Comparison of ENCODE assay signal across 8 mouse cellular contexts in the genomic region with DNA sequence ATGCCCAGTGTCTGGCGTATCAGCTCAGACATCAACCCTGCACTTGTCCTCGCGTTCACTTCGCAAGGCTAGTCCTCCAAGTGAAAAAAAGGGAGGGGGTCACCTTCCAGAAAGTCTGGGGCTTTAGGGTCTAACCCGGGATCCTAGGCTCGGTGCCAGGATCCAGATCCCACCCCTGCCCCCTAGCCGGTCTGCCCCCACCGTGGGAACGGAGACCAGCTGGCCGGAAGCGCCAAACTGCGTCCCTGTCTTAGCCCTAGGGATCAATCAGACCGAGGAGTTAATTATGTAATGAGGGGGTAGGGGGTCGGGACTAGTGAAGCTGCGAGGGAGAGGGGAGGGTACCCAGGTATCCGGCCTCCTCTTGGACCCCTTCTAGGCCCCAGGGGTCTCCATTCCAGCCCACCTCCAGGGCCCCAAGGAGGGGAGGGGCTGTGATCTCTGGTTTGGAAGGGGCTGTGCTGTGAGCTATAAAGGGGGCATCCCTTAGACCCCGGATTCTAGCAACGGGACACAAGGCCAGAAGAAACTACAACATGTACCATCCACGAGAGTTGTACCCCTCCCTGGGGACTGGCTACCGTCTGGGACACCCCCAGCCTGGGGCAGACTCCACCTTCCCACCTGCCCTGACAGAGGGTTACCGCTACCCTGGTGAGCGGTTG. TPM values are rescaled to one million over a fixed set of nuclear protein-coding genes. Genes with fewer than 3 reads are reported as not detected.
DNase-seq lines count a peak whose midpoint lies in the region; ATAC-seq and TF ChIP-seq lines count a peak whose summit lies in the region.

Gene Tbx6 (plus strand): TSS at position 513 of the 665 bp plus-strand sequence.

- no peak for TF ChIP-seq CTCF in kidney, postnatal 0 days (IDR thresholded peaks at IDR 0.05; ENCODE audit: low read depth)

- no peaks in the 10 kb centered on the region for H3K27me3 ChIP-seq in kidney, postnatal 0 days (ENCODE audit: insufficient read depth, low read length)
- H3K27me3 ChIP-seq in embryonic facial prominence, embryonic 10.5 days (replicated peaks; ENCODE audit: low read depth, poor library complexity, severe bottlenecking) = no peaks in the 10 kb centered on the region
- no peaks in the 10 kb centered on the region for H3K27me3 ChIP-seq in hindbrain, embryonic 11.5 days (ENCODE audit: control insufficient read depth, insufficient read depth, low read length)

- H3K9me3 ChIP-seq in kidney, postnatal 0 days (replicated peaks; ENCODE audit: low read length) = no peaks in the 10 kb centered on the region
- H3K9me3 ChIP-seq in embryonic facial prominence, embryonic 10.5 days = no peaks in the 10 kb centered on the region
- no peaks in the 10 kb centered on the region for H3K9me3 ChIP-seq in hindbrain, embryonic 11.5 days (ENCODE audit: control insufficient read depth, low read length)

- H3K36me3 ChIP-seq in kidney, postnatal 0 days (ENCODE audit: insufficient read depth, low read length) = peaks cover 26% of the 10 kb centered on the region
- H3K36me3 ChIP-seq in embryonic facial prominence, embryonic 10.5 days (replicated peaks) = peaks cover 41% of the 10 kb centered on the region
- H3K36me3 ChIP-seq in hindbrain, embryonic 11.5 days (ENCODE audit: control insufficient read depth, insufficient read depth, low read length) = peaks cover 7% of the 10 kb centered on the region; the same call in 1 of the 2 replicates

- 0 out of 2 replicates have a peak, but pooled peaks have one; percentile 2 for ATAC-seq in kidney, postnatal 0 days (replicated peaks; ENCODE audit: low FRiP score, low read depth)
- peak; percentile 30 for ATAC-seq in hindbrain, embryonic 11.5 days (ENCODE audit: low FRiP score)

- peaks cover 24% of the 10 kb centered on the region for H3K4me1 ChIP-seq in kidney, postnatal 0 days (replicated peaks; ENCODE audit: insufficient read depth, low read length)
- peaks cover 65% of the 10 kb centered on the region for H3K4me1 ChIP-seq in embryonic facial prominence, embryonic 10.5 days
- peaks cover 5% of the 10 kb centered on the region for H3K4me1 ChIP-seq in hindbrain, embryonic 11.5 days (replicated peaks; ENCODE audit: control insufficient read depth, insufficient read depth, low read length)

- peak; percentile 27 for DNase-seq in kidney, postnatal 0 days (ENCODE audit: low spot score)
- DNase-seq in kidney, adult 11 months = no peak
- peak; percentile 58 for DNase-seq in embryonic facial prominence, embryonic 10.5 days (ENCODE audit: low spot score)
- no peak for DNase-seq in hindbrain, embryonic 11.5 days (ENCODE audit: low spot score)
- DNase-seq in lung, postnatal 10 days = peak; percentile 64
- DNase-seq in ovary, postnatal 10 days (ENCODE audit: low spot score) = no peak
- no peak for DNase-seq in right cerebral cortex, adult 18-20 months
- no peak for DNase-seq in layer of hippocampus, postnatal 36 days

- H3K4me2 ChIP-seq in kidney, postnatal 0 days (ENCODE audit: low read length) = peak within 1 kb of the TSS; percentile 76
- H3K4me2 ChIP-seq in hindbrain, embryonic 11.5 days (replicated peaks; ENCODE audit: low read depth, low read length) = peak within 1 kb of the TSS; percentile 92

- H3K9ac ChIP-seq in kidney, postnatal 0 days (ENCODE audit: low read depth, low read length) = peak within 1 kb of the TSS; percentile 59
- peak within 1 kb of the TSS; percentile 34 for H3K9ac ChIP-seq in hindbrain, embryonic 11.5 days (ENCODE audit: low read depth, low read length)

- no peak within 1 kb of the TSS for H3K27ac ChIP-seq in kidney, postnatal 0 days
- H3K27ac ChIP-seq in embryonic facial prominence, embryonic 10.5 days (replicated peaks) = peak within 1 kb of the TSS; percentile 84
- H3K27ac ChIP-seq in hindbrain, embryonic 11.5 days (ENCODE audit: low read depth, low read length) = peak within 1 kb of the TSS; percentile 77

- peak within 1 kb of the TSS; percentile 33 for H3K4me3 ChIP-seq in kidney, postnatal 0 days (replicated peaks; ENCODE audit: low read depth, low read length)
- peak within 1 kb of the TSS; percentile 62 for H3K4me3 ChIP-seq in embryonic facial prominence, embryonic 10.5 days
- H3K4me3 ChIP-seq in hindbrain, embryonic 11.5 days (ENCODE audit: low read depth, low read length) = peak within 1 kb of the TSS; percentile 43

- WGBS in kidney, postnatal 0 days = 5% methylated on average over 22 of the region's 22 CpGs
- 6% methylated on average over 22 of the region's 22 CpGs for WGBS in embryonic facial prominence, embryonic 10.5 days
- 7% methylated on average over 22 of the region's 22 CpGs for WGBS in hindbrain, embryonic 11.5 days

RNA-seq across cellular contexts. Expression of gene Tbx6, which starts in this region (rescaled TPM):
- 0.21 and 0.26 TPM in 2 replicates for polyA plus RNA-seq in kidney, postnatal 0 days (2015; fragmentation: Nextera tagmentation; extraction: Ambion mirVana)
- polyA plus RNA-seq in embryonic facial prominence, embryonic 10.5 days (2016; fragmentation: Nextera tagmentation; extraction: Ambion mirVana) = 0.36 and 0.60 TPM in 2 replicates
- 0.25 and 0.79 TPM in 2 replicates for polyA plus RNA-seq in hindbrain, embryonic 11.5 days (2014; fragmentation: Nextera tagmentation; extraction: Ambion mirVana)
- total RNA-seq in layer of hippocampus, postnatal 36 days (2021) = 1 to 10 TPM in 1 of 2 experiments, under 1 TPM in 1; 0.75 to 1.1 TPM

Comparison
In these comparisons a context has a peak if more than half of its experiments do, and no peak if none do; other contexts are left out.
1. Peak in DNase-seq, ATAC-seq, H3K4me3 ChIP-seq, H3K9ac ChIP-seq and H3K4me2 ChIP-seq in kidney, postnatal 0 days; RNA of the gene not detected or under 1 TPM.
2. Peak in DNase-seq, H3K4me3 ChIP-seq and H3K27ac ChIP-seq in embryonic facial prominence, embryonic 10.5 days; RNA of the gene not detected or under 1 TPM.
3. Peak in ATAC-seq, H3K4me3 ChIP-seq, H3K27ac ChIP-seq, H3K9ac ChIP-seq and H3K4me2 ChIP-seq in hindbrain, embryonic 11.5 days; RNA of the gene not detected or under 1 TPM.